Mouse (Mus musculus) stomach, postnatal 0 days (tissue): ENCODE measurements around the gene Wsb1. TPM values are rescaled to one million over a fixed set of nuclear protein-coding genes. Genes with fewer than 3 reads are reported as not detected.
"Not testable (repeated sequence)": the region's sequence is repeated elsewhere in the genome, so short reads cannot be mapped to it uniquely, and the experiment has no call there.

Experiments
- ATAC-seq: fragments of 200-750 bp; cut with Nextera tagmentation; 2 replicates; pipeline ENCODE4 v1.8.0; 2017; ENCODE audit not compliant: low FRiP score, low TSS enrichment
- DNase-seq: peaks from one replicate; pipeline ENCODE4 v3.0.0-alpha.2; 2016; ENCODE audit warnings: low spot score
- H3K27ac ChIP-seq: fragments of 300-500 bp; sonication (generic); replicated peaks from 2 replicates; pipeline ENCODE4 v1.5.1; 2014; ENCODE audit warnings: mild to moderate bottlenecking, control low read depth
- H3K27me3 ChIP-seq: fragments of 300-500 bp; sonication (generic); 2 replicates; pipeline ENCODE4 v1.6.1; 2014; ENCODE audit warnings: low read length; ENCODE audit not compliant: control insufficient read depth, insufficient read depth
- H3K36me3 ChIP-seq: fragments of 300-500 bp; sonication (generic); 2 replicates; pipeline ENCODE4 v1.6.1; 2014; ENCODE audit warnings: low read length, mixed read lengths; ENCODE audit not compliant: control insufficient read depth, insufficient read depth
- H3K4me1 ChIP-seq: fragments of 300-500 bp; sonication (generic); replicated peaks from 2 replicates; pipeline ENCODE4 v1.6.1; 2014; ENCODE audit warnings: antibody characterized with exemption; ENCODE audit not compliant: control insufficient read depth, insufficient read depth
- H3K4me2 ChIP-seq: fragments of 300-500 bp; sonication (generic); replicated peaks from 2 replicates; pipeline ENCODE4 v1.6.1; 2014; ENCODE audit warnings: low read depth, mild to moderate bottlenecking, control low read depth, moderate library complexity
- H3K4me3 ChIP-seq: fragments of 300-500 bp; sonication (generic); 2 replicates; pipeline ENCODE4 v1.5.1; 2014; ENCODE audit warnings: low read depth, low read length, control low read depth
- H3K9ac ChIP-seq: fragments of 300-500 bp; sonication (generic); 2 replicates; pipeline ENCODE4 v1.6.1; 2014; ENCODE audit warnings: mild to moderate bottlenecking, low read length, control low read depth, mixed read lengths
- H3K9me3 ChIP-seq: fragments of 300-500 bp; sonication (generic); 2 replicates; pipeline ENCODE4 v1.6.1; 2016; ENCODE audit warnings: low read length; ENCODE audit not compliant: control insufficient read depth
- CTCF ChIP-seq: IDR thresholded peaks from 2 replicates; pipeline ENCODE4 v1.5.1; 2016; ENCODE audit warnings: antibody characterized with exemption, low read depth, mild to moderate bottlenecking, moderate library complexity
- EP300 ChIP-seq: optimal IDR thresholded peaks from 2 replicates; pipeline ENCODE3; 2016; ENCODE audit warnings: antibody characterized with exemption
- WGBS: fragments of 180-500 bp; shearing (Covaris S2); extraction: QIAGEN DNeasy Blood & Tissue Kit; methylation state at CpG from one replicate; pipeline ENCODE4 v1.1.7; 2014; 5-methylcytosine and 5-hydroxymethylcytosine counted together
- polyA plus RNA-seq: library from polyadenylated mRNA; unstranded; fragments of >200 nt; fragmentation: Nextera tagmentation; extraction: Ambion mirVana; gene quantifications from 2 replicates; pipeline ENCODE4 v1.2.1, GENCODE M21; 2015

Gene Wsb1
- 53.6 and 56.6 TPM in 2 replicates for polyA plus RNA-seq

DNA sequence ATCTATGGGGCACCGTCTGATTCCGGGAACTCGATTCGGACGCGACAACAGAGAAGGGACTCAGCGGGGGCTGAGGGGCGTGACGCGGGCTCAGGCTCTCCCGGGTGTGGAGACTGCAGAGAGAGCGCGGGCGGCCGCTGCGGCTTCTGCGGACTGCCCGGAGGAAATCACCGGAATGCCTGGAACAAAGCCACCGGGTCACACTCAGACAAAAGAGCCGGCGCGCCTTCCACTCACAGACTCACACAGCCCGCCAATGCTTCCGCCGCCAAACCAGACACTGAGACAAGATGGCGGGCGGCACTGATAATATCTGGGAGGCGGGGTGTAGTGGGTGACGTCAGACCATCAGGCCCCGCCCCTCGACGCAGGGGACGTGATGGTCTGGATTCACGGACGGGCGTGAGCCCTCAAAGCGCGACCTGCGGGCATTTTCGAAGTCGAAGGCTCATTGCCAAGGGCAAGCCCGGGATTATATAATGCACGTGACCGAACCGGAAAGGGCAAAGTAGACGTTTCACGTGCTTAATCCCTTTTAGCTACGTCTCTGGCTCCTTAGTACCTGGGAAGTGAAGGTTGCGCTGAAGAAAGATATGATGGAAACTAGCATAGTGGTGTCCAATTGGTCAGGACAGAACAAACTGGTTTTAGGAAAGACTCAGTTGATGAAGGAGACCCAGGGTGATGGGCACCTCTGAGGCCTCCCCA, at the start of gene Wsb1:
TSS of gene Wsb1 (minus strand) at position 281 of the 708 bp plus-strand sequence.
- H3K36me3 ChIP-seq = no peaks in the 10 kb centered on the region
- 2% methylated on average over 50 of the region's 50 CpGs for WGBS
- no peaks in the 10 kb centered on the region for H3K27me3 ChIP-seq
- H3K4me1 ChIP-seq = no peaks in the 10 kb centered on the region
- no peak for TF ChIP-seq EP300
- TF ChIP-seq CTCF = no peak
- peak; percentile 95 for ATAC-seq
- peak; percentile 93 for DNase-seq
- H3K9me3 ChIP-seq = no peaks in the 10 kb centered on the region
- peak within 1 kb of the TSS; percentile 95 for H3K4me3 ChIP-seq
- H3K27ac ChIP-seq = peak within 1 kb of the TSS; percentile 97
- H3K9ac ChIP-seq = peak within 1 kb of the TSS; percentile 94
- H3K4me2 ChIP-seq = peak within 1 kb of the TSS; percentile 88

- not testable (repeated sequence) for H3K4me3 ChIP-seq, DNase-seq, H3K27me3 ChIP-seq, H3K36me3 ChIP-seq, H3K9me3 ChIP-seq, H3K9ac ChIP-seq, H3K27ac ChIP-seq, ATAC-seq, H3K4me2 ChIP-seq, H3K4me1 ChIP-seq
- WGBS = 80% methylated on average over 4 of the region's 4 CpGs
Observed at GRCm38 (mm10) chr11:79304245-79304644, 49.8 kb upstream of the Wsb1 start.

DNA sequence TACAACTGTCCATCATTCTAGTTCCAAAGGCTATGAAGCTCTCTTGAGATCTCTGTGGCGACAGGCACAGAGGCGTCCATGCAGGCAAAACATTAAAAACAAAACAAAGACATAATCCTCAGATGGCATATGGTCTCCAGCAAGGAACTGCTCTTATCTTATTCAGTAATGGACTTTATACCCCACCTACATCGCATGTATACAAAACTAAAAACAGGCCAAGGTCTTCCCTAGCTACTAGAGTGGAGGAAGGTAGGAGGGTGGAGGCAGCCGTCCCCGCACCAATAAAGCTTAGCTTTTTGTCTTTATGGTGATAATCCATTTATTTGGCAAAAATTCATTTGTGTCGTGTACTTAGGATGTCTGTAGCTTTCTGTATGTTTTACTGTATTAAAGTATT, 48.6 kb upstream of the Wsb1 start:
- Histone ChIP-seq H3K27me3 (no peaks in the 10 kb centered on the region), H3K4me3 (no peak overlapping the region), H3K9me3 (no peaks in the 10 kb centered on the region), H3K4me1 (peaks cover 6% of the 10 kb centered on the region; the same call in 1 of the 2 replicates), H3K36me3 (no peaks in the 10 kb centered on the region), H3K9ac (no peak overlapping the region), H3K27ac (no peak overlapping the region), H3K4me2 (no peak overlapping the region)
- DNase-seq (no peak), ATAC-seq (no peak)
- no peak for TF ChIP-seq CTCF
- 76% methylated on average over 6 of the region's 6 CpGs for WGBS

GRCm38 (mm10) chr11:79299719-79300431, 45.4 kb upstream of the Wsb1 start:
- no peak for ATAC-seq
- no peaks in the 10 kb centered on the region for H3K27me3 ChIP-seq

GRCm38 (mm10) chr11:79296856-79297491, 42.5 kb upstream of the Wsb1 start, which contains the start of gene Gm9964:
TSS of gene Gm9964 (minus strand) at chr11:79296906.
- TF ChIP-seq CTCF (no peak), EP300 (no peak)
- H3K9me3 ChIP-seq = no peaks in the 10 kb centered on the region
- no peaks in the 10 kb centered on the region for H3K4me1 ChIP-seq
- no peaks in the 10 kb centered on the region for H3K27me3 ChIP-seq
- no peak within 1 kb of the TSS for H3K4me2 ChIP-seq
- H3K36me3 ChIP-seq = no peaks in the 10 kb centered on the region
- H3K27ac ChIP-seq = no peak within 1 kb of the TSS
- no peak within 1 kb of the TSS for H3K9ac ChIP-seq
- no peak within 1 kb of the TSS for H3K4me3 ChIP-seq
- DNase-seq = no peak
- WGBS = 53% methylated on average over 5 of the region's 5 CpGs
- no peak for ATAC-seq

More at GRCm38 (mm10) chr11:79299719-79300431, 45.4 kb upstream of the Wsb1 start:
- WGBS = 73% methylated on average over 9 of the region's 9 CpGs
- H3K36me3 ChIP-seq = no peaks in the 10 kb centered on the region
- no peak for DNase-seq
- H3K4me3 ChIP-seq = no peak overlapping the region
- H3K4me1 ChIP-seq = no peaks in the 10 kb centered on the region
- TF ChIP-seq EP300 (no peak), CTCF (peak; percentile 61)
- H3K4me2 ChIP-seq = no peak overlapping the region
- H3K27ac ChIP-seq = no peak overlapping the region
- no peak overlapping the region for H3K9ac ChIP-seq
- no peaks in the 10 kb centered on the region for H3K9me3 ChIP-seq
